Mouse (Mus musculus): Measurements from ENCODE around the gene Cd22. TPM values are rescaled to one million over a fixed set of nuclear protein-coding genes. Genes with fewer than 3 reads are reported as not detected.

The Cd22 gene
- polyA plus RNA-seq, 1 experiment from 2014 or later, result 0.12 TPM

GRCm38 (mm10) chr7:30857746-30858145, 22.4 kb downstream of the Cd22 start:
- Histone ChIP-seq H3K9me3 (ENCODE audit: control insufficient read depth, low read length) (no peaks in the 10 kb centered on the region), H3K27me3 (replicated peaks; ENCODE audit: control insufficient read depth, insufficient read depth, low read length) (no peaks in the 10 kb centered on the region)

GRCm38 (mm10) chr7:30856078-30856477, 24.1 kb downstream of the Cd22 start, which contains the start of gene Ffar3:
Gene Ffar3, minus strand, starts transcription at chr7:30856178.
- no peak within 1 kb of the TSS for H3K27ac ChIP-seq (ENCODE audit: low read depth)
- DNase-seq (ENCODE audit: low spot score), result no peak
- no peak within 1 kb of the TSS for H3K4me3 ChIP-seq (ENCODE audit: low read depth, low read length)
- H3K4me2 ChIP-seq (ENCODE audit: low read length), result no peak within 1 kb of the TSS
- H3K4me1 ChIP-seq (replicated peaks; ENCODE audit: control insufficient read depth, insufficient read depth, low read length), result no peaks in the 10 kb centered on the region
- ATAC-seq (replicated peaks; ENCODE audit: low FRiP score, low TSS enrichment, low read depth), result no peak
- 78% methylated on average over 6 of the region's 6 CpGs for WGBS
- no peaks in the 10 kb centered on the region for H3K36me3 ChIP-seq (ENCODE audit: control insufficient read depth, insufficient read depth, low read length)
- H3K9me3 ChIP-seq (ENCODE audit: control insufficient read depth, low read length), result no peaks in the 10 kb centered on the region
- no peak within 1 kb of the TSS for H3K9ac ChIP-seq (ENCODE audit: low read length)
- H3K27me3 ChIP-seq (replicated peaks; ENCODE audit: control insufficient read depth, insufficient read depth, low read length), result no peaks in the 10 kb centered on the region

More at GRCm38 (mm10) chr7:30857746-30858145, 22.4 kb downstream of the Cd22 start:
- H3K4me3 ChIP-seq (ENCODE audit: low read depth, low read length), result no peak overlapping the region
- H3K27ac ChIP-seq (ENCODE audit: low read depth), result no peak overlapping the region
- no peak overlapping the region for H3K4me2 ChIP-seq (ENCODE audit: low read length)
- no peaks in the 10 kb centered on the region for H3K36me3 ChIP-seq (ENCODE audit: control insufficient read depth, insufficient read depth, low read length)
- no peak overlapping the region for H3K9ac ChIP-seq (ENCODE audit: low read length)
- no peaks in the 10 kb centered on the region for H3K4me1 ChIP-seq (replicated peaks; ENCODE audit: control insufficient read depth, insufficient read depth, low read length)
- WGBS, result 85% methylated on average over 1 of the region's 1 CpGs
- no peak for DNase-seq (ENCODE audit: low spot score)
- ATAC-seq (replicated peaks; ENCODE audit: low FRiP score, low TSS enrichment, low read depth), result no peak

- WGBS, result 92% methylated on average over 1 of the region's 1 CpGs
- DNase-seq (ENCODE audit: low spot score) (no peak), ATAC-seq (replicated peaks; ENCODE audit: low FRiP score, low TSS enrichment, low read depth) (no peak)
Observed at GRCm38 (mm10) chr7:30851421-30851820, 28.7 kb downstream of the Cd22 start.

GRCm38 (mm10) chr7:30847934-30848333, 32.2 kb downstream of the Cd22 start:
- no peak overlapping the region for H3K9ac ChIP-seq (ENCODE audit: low read length)
- H3K36me3 ChIP-seq (ENCODE audit: control insufficient read depth, insufficient read depth, low read length), result no peaks in the 10 kb centered on the region
- WGBS, result 70% methylated on average over 6 of the region's 6 CpGs
- no peak overlapping the region for H3K4me2 ChIP-seq (ENCODE audit: low read length)
- no peaks in the 10 kb centered on the region for H3K9me3 ChIP-seq (ENCODE audit: control insufficient read depth, low read length)
- H3K4me3 ChIP-seq (ENCODE audit: low read depth, low read length), result no peak overlapping the region
- H3K27me3 ChIP-seq (replicated peaks; ENCODE audit: control insufficient read depth, insufficient read depth, low read length), result no peaks in the 10 kb centered on the region
- H3K27ac ChIP-seq (ENCODE audit: low read depth), result no peak overlapping the region
- DNase-seq (ENCODE audit: low spot score), result no peak
- H3K4me1 ChIP-seq (replicated peaks; ENCODE audit: control insufficient read depth, insufficient read depth, low read length), result no peaks in the 10 kb centered on the region
- no peak for ATAC-seq (replicated peaks; ENCODE audit: low FRiP score, low TSS enrichment, low read depth)

More at GRCm38 (mm10) chr7:30851421-30851820, 28.7 kb downstream of the Cd22 start:
- Histone ChIP-seq H3K27ac (ENCODE audit: low read depth) (no peak overlapping the region), H3K4me2 (ENCODE audit: low read length) (no peak overlapping the region), H3K36me3 (ENCODE audit: control insufficient read depth, insufficient read depth, low read length) (no peaks in the 10 kb centered on the region), H3K9ac (ENCODE audit: low read length) (no peak overlapping the region), H3K4me3 (ENCODE audit: low read depth, low read length) (no peak overlapping the region), H3K27me3 (replicated peaks; ENCODE audit: control insufficient read depth, insufficient read depth, low read length) (no peaks in the 10 kb centered on the region), H3K4me1 (replicated peaks; ENCODE audit: control insufficient read depth, insufficient read depth, low read length) (no peaks in the 10 kb centered on the region), H3K9me3 (ENCODE audit: control insufficient read depth, low read length) (no peaks in the 10 kb centered on the region)

- Histone ChIP-seq H3K4me1 (replicated peaks; ENCODE audit: control insufficient read depth, insufficient read depth, low read length) (no peaks in the 10 kb centered on the region), H3K4me3 (ENCODE audit: low read depth, low read length) (no peak overlapping the region), H3K36me3 (ENCODE audit: control insufficient read depth, insufficient read depth, low read length) (no peaks in the 10 kb centered on the region), H3K27me3 (replicated peaks; ENCODE audit: control insufficient read depth, insufficient read depth, low read length) (no peaks in the 10 kb centered on the region), H3K27ac (ENCODE audit: low read depth) (no peak overlapping the region), H3K9ac (ENCODE audit: low read length) (no peak overlapping the region), H3K4me2 (ENCODE audit: low read length) (no peak overlapping the region), H3K9me3 (ENCODE audit: control insufficient read depth, low read length) (no peaks in the 10 kb centered on the region)
- ATAC-seq (replicated peaks; ENCODE audit: low FRiP score, low TSS enrichment, low read depth) (no peak), DNase-seq (ENCODE audit: low spot score) (no peak)
- 63% methylated on average over 5 of the region's 5 CpGs for WGBS
Observed at GRCm38 (mm10) chr7:30847386-30847785, 32.8 kb downstream of the Cd22 start.

- Histone ChIP-seq H3K9ac (ENCODE audit: low read length) (no peak overlapping the region), H3K4me2 (ENCODE audit: low read length) (no peak overlapping the region)
Observed at GRCm38 (mm10) chr7:30846505-30847053, 33.6 kb downstream of the Cd22 start.

GRCm38 (mm10) chr7:30844676-30845297, 35.4 kb downstream of the Cd22 start:
- Histone ChIP-seq H3K36me3 (ENCODE audit: control insufficient read depth, insufficient read depth, low read length) (no peaks in the 10 kb centered on the region), H3K4me3 (ENCODE audit: low read depth, low read length) (no peak overlapping the region), H3K27me3 (replicated peaks; ENCODE audit: control insufficient read depth, insufficient read depth, low read length) (no peaks in the 10 kb centered on the region), H3K9ac (ENCODE audit: low read length) (no peak overlapping the region), H3K27ac (ENCODE audit: low read depth) (no peak overlapping the region), H3K9me3 (ENCODE audit: control insufficient read depth, low read length) (no peaks in the 10 kb centered on the region), H3K4me2 (ENCODE audit: low read length) (no peak overlapping the region), H3K4me1 (replicated peaks; ENCODE audit: control insufficient read depth, insufficient read depth, low read length) (peaks cover 4% of the 10 kb centered on the region)
- 25% methylated on average over 7 of the region's 7 CpGs for WGBS
- DNase-seq (ENCODE audit: low spot score) (no peak), ATAC-seq (replicated peaks; ENCODE audit: low FRiP score, low TSS enrichment, low read depth) (no peak)

More at GRCm38 (mm10) chr7:30846505-30847053, 33.6 kb downstream of the Cd22 start:
- H3K4me3 ChIP-seq (ENCODE audit: low read depth, low read length), result no peak overlapping the region
- no peaks in the 10 kb centered on the region for H3K36me3 ChIP-seq (ENCODE audit: control insufficient read depth, insufficient read depth, low read length)
- WGBS, result 59% methylated on average over 2 of the region's 2 CpGs
- no peak for DNase-seq (ENCODE audit: low spot score)
- H3K9me3 ChIP-seq (ENCODE audit: control insufficient read depth, low read length), result no peaks in the 10 kb centered on the region
- no peaks in the 10 kb centered on the region for H3K27me3 ChIP-seq (replicated peaks; ENCODE audit: control insufficient read depth, insufficient read depth, low read length)
- ATAC-seq (replicated peaks; ENCODE audit: low FRiP score, low TSS enrichment, low read depth), result no peak
- no peaks in the 10 kb centered on the region for H3K4me1 ChIP-seq (replicated peaks; ENCODE audit: control insufficient read depth, insufficient read depth, low read length)
- no peak overlapping the region for H3K27ac ChIP-seq (ENCODE audit: low read depth)

- Histone ChIP-seq H3K4me3 (ENCODE audit: low read depth, low read length) (no peak overlapping the region), H3K4me2 (ENCODE audit: low read length) (no peak overlapping the region), H3K4me1 (replicated peaks; ENCODE audit: control insufficient read depth, insufficient read depth, low read length) (peaks cover 4% of the 10 kb centered on the region), H3K27ac (ENCODE audit: low read depth) (no peak overlapping the region), H3K27me3 (replicated peaks; ENCODE audit: control insufficient read depth, insufficient read depth, low read length) (no peaks in the 10 kb centered on the region), H3K36me3 (ENCODE audit: control insufficient read depth, insufficient read depth, low read length) (no peaks in the 10 kb centered on the region), H3K9ac (ENCODE audit: low read length) (no peak overlapping the region), H3K9me3 (ENCODE audit: control insufficient read depth, low read length) (no peaks in the 10 kb centered on the region)
- ATAC-seq (replicated peaks; ENCODE audit: low FRiP score, low TSS enrichment, low read depth) (no peak), DNase-seq (ENCODE audit: low spot score) (no peak)
- 83% methylated on average over 5 of the region's 5 CpGs for WGBS
Observed at GRCm38 (mm10) chr7:30842092-30842491, 38.0 kb downstream of the Cd22 start.

- Histone ChIP-seq H3K4me2 (ENCODE audit: low read length) (no peak overlapping the region), H3K27ac (ENCODE audit: low read depth) (no peak overlapping the region), H3K36me3 (ENCODE audit: control insufficient read depth, insufficient read depth, low read length) (no peaks in the 10 kb centered on the region), H3K4me1 (replicated peaks; ENCODE audit: control insufficient read depth, insufficient read depth, low read length) (peaks cover 4% of the 10 kb centered on the region), H3K9me3 (ENCODE audit: control insufficient read depth, low read length) (no peaks in the 10 kb centered on the region), H3K4me3 (ENCODE audit: low read depth, low read length) (no peak overlapping the region), H3K27me3 (replicated peaks; ENCODE audit: control insufficient read depth, insufficient read depth, low read length) (no peaks in the 10 kb centered on the region), H3K9ac (ENCODE audit: low read length) (no peak overlapping the region)
- WGBS, result 68% methylated on average over 4 of the region's 4 CpGs
- DNase-seq (ENCODE audit: low spot score) (no peak), ATAC-seq (replicated peaks; ENCODE audit: low FRiP score, low TSS enrichment, low read depth) (no peak)
Observed at GRCm38 (mm10) chr7:30841379-30841778, 38.8 kb downstream of the Cd22 start.
